Mouse (Mus musculus): ENCODE measurements around the gene Tyw1. TPM values are rescaled to one million over a fixed set of nuclear protein-coding genes. Genes with fewer than 3 reads are reported as not detected.

Tyw1 gene
- polyA plus RNA-seq, 1 experiment from 2014 or later, result 28.5 TPM

GRCm38 (mm10) chr5:130268976-130269375, 13.6 kb downstream of the Tyw1 start:
- no peaks in the 10 kb centered on the region for H3K27me3 ChIP-seq (replicated peaks; ENCODE audit: control insufficient read depth, insufficient read depth, low read length)
- H3K9me3 ChIP-seq (ENCODE audit: control insufficient read depth, low read length), result no peaks in the 10 kb centered on the region
- peaks cover 41% of the 10 kb centered on the region for H3K36me3 ChIP-seq (ENCODE audit: control insufficient read depth, insufficient read depth, low read length)
- no peak for DNase-seq (ENCODE audit: low spot score)
- ATAC-seq (replicated peaks; ENCODE audit: low FRiP score), result no peak
- no peak overlapping the region for H3K4me3 ChIP-seq (ENCODE audit: low read depth, low read length)
- H3K9ac ChIP-seq (ENCODE audit: low read depth, low read length), result no peak overlapping the region
- WGBS, result 77% methylated on average over 11 of the region's 11 CpGs
- no peaks in the 10 kb centered on the region; the same call in 1 of the 2 replicates for H3K4me1 ChIP-seq (replicated peaks; ENCODE audit: control insufficient read depth, insufficient read depth, low read length)
- no peak overlapping the region for H3K4me2 ChIP-seq
- no peak overlapping the region for H3K27ac ChIP-seq (ENCODE audit: low read depth, low read length)

GRCm38 (mm10) chr5:130272344-130272743, 16.9 kb downstream of the Tyw1 start:
- no peaks in the 10 kb centered on the region for H3K4me1 ChIP-seq (replicated peaks; ENCODE audit: control insufficient read depth, insufficient read depth, low read length)
- no peak overlapping the region for H3K9ac ChIP-seq (ENCODE audit: low read depth, low read length)
- ATAC-seq (replicated peaks; ENCODE audit: low FRiP score), result no peak
- H3K27me3 ChIP-seq (replicated peaks; ENCODE audit: control insufficient read depth, insufficient read depth, low read length), result no peaks in the 10 kb centered on the region
- no peak overlapping the region for H3K4me3 ChIP-seq (ENCODE audit: low read depth, low read length)
- H3K9me3 ChIP-seq (ENCODE audit: control insufficient read depth, low read length), result no peaks in the 10 kb centered on the region
- no peak overlapping the region for H3K4me2 ChIP-seq
- peaks cover 34% of the 10 kb centered on the region for H3K36me3 ChIP-seq (ENCODE audit: control insufficient read depth, insufficient read depth, low read length)
- 93% methylated on average over 1 of the region's 1 CpGs for WGBS
- H3K27ac ChIP-seq (ENCODE audit: low read depth, low read length), result no peak overlapping the region
- DNase-seq (ENCODE audit: low spot score), result no peak

DNA sequence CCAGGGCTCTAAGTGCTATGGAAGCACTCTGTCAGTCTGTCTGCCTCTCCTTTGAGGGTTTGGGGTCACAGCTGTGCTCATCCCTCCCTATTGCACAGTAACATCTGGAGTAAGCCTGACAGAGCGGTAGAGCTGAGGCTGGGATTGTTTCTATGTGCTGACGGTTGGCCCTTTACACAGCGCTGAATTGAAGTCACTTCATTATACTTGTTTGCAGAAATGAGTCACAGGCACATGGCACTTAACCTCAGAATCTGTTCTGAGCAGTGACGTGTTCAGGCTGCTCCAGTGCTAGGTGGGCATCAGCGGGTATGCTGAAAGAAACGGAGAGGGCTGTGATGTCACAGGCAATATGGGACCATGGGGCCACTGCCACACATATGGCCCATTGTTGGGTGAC, 17.6 kb downstream of the Tyw1 start:
- Histone ChIP-seq H3K9ac (ENCODE audit: low read depth, low read length) (no peak overlapping the region), H3K9me3 (ENCODE audit: control insufficient read depth, low read length) (no peaks in the 10 kb centered on the region), H3K4me3 (ENCODE audit: low read depth, low read length) (no peak overlapping the region), H3K36me3 (ENCODE audit: control insufficient read depth, insufficient read depth, low read length) (peaks cover 28% of the 10 kb centered on the region), H3K27ac (ENCODE audit: low read depth, low read length) (no peak overlapping the region), H3K4me1 (replicated peaks; ENCODE audit: control insufficient read depth, insufficient read depth, low read length) (no peaks in the 10 kb centered on the region), H3K4me2 (no peak overlapping the region), H3K27me3 (replicated peaks; ENCODE audit: control insufficient read depth, insufficient read depth, low read length) (no peaks in the 10 kb centered on the region)
- WGBS, result 93% methylated on average over 6 of the region's 6 CpGs
- no peak for DNase-seq (ENCODE audit: low spot score)
- ATAC-seq (replicated peaks; ENCODE audit: low FRiP score), result no peak

GRCm38 (mm10) chr5:130275509-130275908, 20.1 kb downstream of the Tyw1 start:
- WGBS, result 57% methylated on average over 4 of the region's 4 CpGs
- H3K36me3 ChIP-seq (ENCODE audit: control insufficient read depth, insufficient read depth, low read length), result peaks cover 44% of the 10 kb centered on the region
- DNase-seq (ENCODE audit: low spot score) (no peak), ATAC-seq (replicated peaks; ENCODE audit: low FRiP score) (no peak)
- no peak overlapping the region for H3K4me2 ChIP-seq
- no peaks in the 10 kb centered on the region for H3K9me3 ChIP-seq (ENCODE audit: control insufficient read depth, low read length)
- no peak overlapping the region for H3K27ac ChIP-seq (ENCODE audit: low read depth, low read length)
- H3K4me3 ChIP-seq (ENCODE audit: low read depth, low read length), result no peak overlapping the region
- no peaks in the 10 kb centered on the region for H3K27me3 ChIP-seq (replicated peaks; ENCODE audit: control insufficient read depth, insufficient read depth, low read length)
- H3K4me1 ChIP-seq (replicated peaks; ENCODE audit: control insufficient read depth, insufficient read depth, low read length), result no peaks in the 10 kb centered on the region
- H3K9ac ChIP-seq (ENCODE audit: low read depth, low read length), result no peak overlapping the region

GRCm38 (mm10) chr5:130278011-130278472, 22.6 kb downstream of the Tyw1 start:
- Histone ChIP-seq H3K27ac (ENCODE audit: low read depth, low read length) (no peak overlapping the region), H3K4me2 (no peak overlapping the region), H3K4me1 (replicated peaks; ENCODE audit: control insufficient read depth, insufficient read depth, low read length) (no peaks in the 10 kb centered on the region), H3K9me3 (ENCODE audit: control insufficient read depth, low read length) (no peaks in the 10 kb centered on the region), H3K4me3 (ENCODE audit: low read depth, low read length) (no peak overlapping the region), H3K9ac (ENCODE audit: low read depth, low read length) (no peak overlapping the region), H3K27me3 (replicated peaks; ENCODE audit: control insufficient read depth, insufficient read depth, low read length) (no peaks in the 10 kb centered on the region), H3K36me3 (ENCODE audit: control insufficient read depth, insufficient read depth, low read length) (peaks cover 47% of the 10 kb centered on the region)
- ATAC-seq (replicated peaks; ENCODE audit: low FRiP score) (no peak), DNase-seq (ENCODE audit: low spot score) (no peak)
- 66% methylated on average over 7 of the region's 7 CpGs for WGBS

DNA sequence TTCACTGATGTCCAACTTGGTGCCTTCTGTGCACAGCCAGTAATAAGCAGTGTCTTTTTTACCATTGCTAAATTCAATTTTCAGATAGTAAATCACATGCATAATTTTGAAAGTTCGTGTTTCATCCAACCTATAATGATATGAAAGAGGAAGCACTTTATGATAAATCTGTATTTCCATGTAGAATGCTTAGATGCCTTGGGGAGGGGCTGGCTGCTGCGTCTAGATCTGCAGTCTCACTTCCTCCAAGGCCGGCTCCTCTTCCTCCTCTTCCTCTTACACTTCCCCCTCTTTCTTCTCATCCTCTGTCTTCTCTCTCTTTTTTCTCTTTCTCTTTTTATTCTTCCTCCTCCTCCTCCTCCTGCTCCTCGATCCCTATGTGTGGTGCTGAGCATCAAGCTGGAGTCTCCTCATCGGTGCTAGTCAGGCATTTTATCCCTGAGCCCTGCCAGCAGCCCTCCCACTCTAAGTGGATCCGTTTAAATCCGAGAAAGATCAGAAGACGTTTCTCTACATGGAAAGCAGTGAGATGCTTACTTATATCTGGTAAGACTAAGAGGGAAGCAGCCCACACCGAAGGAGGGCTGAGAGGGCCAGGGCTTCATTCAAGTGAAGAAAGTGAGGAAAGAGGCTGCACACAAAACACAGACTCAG, 27.8 kb downstream of the Tyw1 start:
- no peaks in the 10 kb centered on the region for H3K27me3 ChIP-seq (replicated peaks; ENCODE audit: control insufficient read depth, insufficient read depth, low read length)
- H3K4me2 ChIP-seq, result no peak overlapping the region
- H3K9ac ChIP-seq (ENCODE audit: low read depth, low read length), result no peak overlapping the region
- no peaks in the 10 kb centered on the region for H3K4me1 ChIP-seq (replicated peaks; ENCODE audit: control insufficient read depth, insufficient read depth, low read length)
- peaks cover 60% of the 10 kb centered on the region for H3K36me3 ChIP-seq (ENCODE audit: control insufficient read depth, insufficient read depth, low read length)
- no peak overlapping the region for H3K4me3 ChIP-seq (ENCODE audit: low read depth, low read length)
- no peak overlapping the region for H3K27ac ChIP-seq (ENCODE audit: low read depth, low read length)
- peaks cover 6% of the 10 kb centered on the region; the same call in 1 of the 2 replicates for H3K9me3 ChIP-seq (ENCODE audit: control insufficient read depth, low read length)
- DNase-seq (ENCODE audit: low spot score), result no peak
- 92% methylated on average over 9 of the region's 9 CpGs for WGBS
- no peak for ATAC-seq (replicated peaks; ENCODE audit: low FRiP score)

- Histone ChIP-seq H3K4me1 (replicated peaks; ENCODE audit: control insufficient read depth, insufficient read depth, low read length) (no peaks in the 10 kb centered on the region), H3K4me3 (ENCODE audit: low read depth, low read length) (no peak overlapping the region), H3K27me3 (replicated peaks; ENCODE audit: control insufficient read depth, insufficient read depth, low read length) (no peaks in the 10 kb centered on the region), H3K9me3 (ENCODE audit: control insufficient read depth, low read length) (peaks cover 6% of the 10 kb centered on the region; the same call in 1 of the 2 replicates), H3K36me3 (ENCODE audit: control insufficient read depth, insufficient read depth, low read length) (peaks cover 34% of the 10 kb centered on the region), H3K9ac (ENCODE audit: low read depth, low read length) (no peak overlapping the region), H3K4me2 (no peak overlapping the region), H3K27ac (ENCODE audit: low read depth, low read length) (no peak overlapping the region)
- WGBS, result 93% methylated on average over 7 of the region's 7 CpGs
- ATAC-seq (replicated peaks; ENCODE audit: low FRiP score) (no peak), DNase-seq (ENCODE audit: low spot score) (no peak)
Measured at GRCm38 (mm10) chr5:130288106-130288505, 32.7 kb downstream of the Tyw1 start.

DNA sequence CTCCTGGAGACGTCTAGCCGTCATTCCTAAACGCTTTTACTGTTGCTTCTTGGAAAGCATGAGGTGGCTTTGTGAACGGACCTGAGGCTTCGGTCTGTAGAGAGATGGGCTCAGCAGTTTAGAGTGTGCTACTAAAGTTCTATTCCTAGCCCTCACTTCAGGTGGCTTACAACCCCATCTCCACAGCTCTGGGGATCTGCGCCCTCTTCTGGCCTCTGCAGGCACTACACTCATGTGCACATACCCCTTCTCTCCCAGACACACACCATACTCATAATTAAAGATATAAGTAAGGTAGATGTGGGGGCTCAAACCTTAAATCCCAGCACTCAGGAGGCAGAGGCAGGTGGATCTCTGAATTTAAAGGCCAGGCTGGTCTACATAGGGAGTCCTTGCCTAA, 34.8 kb downstream of the Tyw1 start:
- no peak overlapping the region for H3K9ac ChIP-seq (ENCODE audit: low read depth, low read length)
- DNase-seq (ENCODE audit: low spot score), result no peak
- 96% methylated on average over 6 of the region's 6 CpGs for WGBS
- no peaks in the 10 kb centered on the region for H3K4me1 ChIP-seq (replicated peaks; ENCODE audit: control insufficient read depth, insufficient read depth, low read length)
- no peak overlapping the region for H3K4me2 ChIP-seq
- no peak overlapping the region for H3K4me3 ChIP-seq (ENCODE audit: low read depth, low read length)
- ATAC-seq (replicated peaks; ENCODE audit: low FRiP score), result no peak
- no peaks in the 10 kb centered on the region for H3K9me3 ChIP-seq (ENCODE audit: control insufficient read depth, low read length)
- H3K36me3 ChIP-seq (ENCODE audit: control insufficient read depth, insufficient read depth, low read length), result peaks cover 18% of the 10 kb centered on the region
- H3K27me3 ChIP-seq (replicated peaks; ENCODE audit: control insufficient read depth, insufficient read depth, low read length), result no peaks in the 10 kb centered on the region
- H3K27ac ChIP-seq (ENCODE audit: low read depth, low read length), result no peak overlapping the region

DNA sequence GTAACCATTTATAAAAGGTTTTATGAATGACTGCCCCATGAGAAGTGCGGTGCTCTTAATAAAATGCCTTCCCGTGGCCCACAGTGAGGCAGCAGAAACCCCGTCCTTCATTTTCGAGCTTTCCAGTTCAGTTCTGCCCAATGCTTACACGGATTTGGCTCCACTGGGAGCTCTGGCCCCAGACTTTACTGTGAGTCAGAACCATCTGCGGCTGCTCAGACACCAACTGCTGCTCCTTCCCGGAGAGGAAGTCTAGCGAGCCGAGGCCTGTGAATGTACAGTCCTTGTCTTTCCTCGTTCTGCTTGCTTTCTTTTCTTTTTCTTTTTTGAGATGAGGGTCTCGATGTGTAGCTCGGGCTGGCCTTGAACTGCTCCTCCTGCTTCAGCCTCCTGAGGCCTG, 35.4 kb downstream of the Tyw1 start:
- Histone ChIP-seq H3K9me3 (ENCODE audit: control insufficient read depth, low read length) (no peaks in the 10 kb centered on the region), H3K27me3 (replicated peaks; ENCODE audit: control insufficient read depth, insufficient read depth, low read length) (no peaks in the 10 kb centered on the region), H3K27ac (ENCODE audit: low read depth, low read length) (no peak overlapping the region), H3K4me2 (no peak overlapping the region), H3K36me3 (ENCODE audit: control insufficient read depth, insufficient read depth, low read length) (peaks cover 18% of the 10 kb centered on the region), H3K4me1 (replicated peaks; ENCODE audit: control insufficient read depth, insufficient read depth, low read length) (no peaks in the 10 kb centered on the region), H3K9ac (ENCODE audit: low read depth, low read length) (no peak overlapping the region), H3K4me3 (ENCODE audit: low read depth, low read length) (no peak overlapping the region)
- ATAC-seq (replicated peaks; ENCODE audit: low FRiP score), result no peak
- WGBS, result 89% methylated on average over 12 of the region's 12 CpGs
- no peak for DNase-seq (ENCODE audit: low spot score)

Data from liver, embryonic 11.5 days (tissue).